Mouse (Mus musculus): ENCODE measurements around the gene Uggt1.

- TF ChIP-seq CTCF (IDR thresholded peaks at IDR 0.05; ENCODE audit: borderline replicate concordance, extremely low read depth, insufficient read depth, insufficient read length) = no peak
- no peak for TF ChIP-seq POLR2A (IDR thresholded peaks at IDR 0.05; ENCODE audit: borderline replicate concordance, extremely low read depth, insufficient read depth, insufficient read length, poor library complexity, severe bottlenecking)
Observed at GRCm38 (mm10) chr1:36118061-36118685, 126.3 kb downstream of the Uggt1 start.
